Mouse (Mus musculus): ENCODE data around the gene Fhl1. TPM values are rescaled to one million over a fixed set of nuclear protein-coding genes. Genes with fewer than 3 reads are reported as not detected.
A peak's percentile ranks its signal among the peaks of the same experiment; 100 is the strongest.

The Fhl1 gene
- polyA plus RNA-seq (2012; rRNA removed) = 23.4 and 26.1 TPM in 2 replicates

GRCm38 (mm10) chrX:56731306-56732201 is at the start of gene Fhl1:
TSS of gene Fhl1 (plus strand) at chrX:56731787.
- Histone ChIP-seq H3K36me3 (ENCODE audit: control insufficient read depth, insufficient read depth, low read length) (no peaks in the 10 kb centered on the region), H3K27ac (ENCODE audit: insufficient read depth, low read length) (no peak within 1 kb of the TSS), H3K4me1 (ENCODE audit: control insufficient read depth, insufficient read depth, insufficient read length) (no peaks in the 10 kb centered on the region), H3K4me3 (ENCODE audit: extremely low read depth, insufficient read depth, insufficient read length) (peak within 1 kb of the TSS; percentile 30; the same call in 1 of the 2 replicates), H3K27me3 (ENCODE audit: control insufficient read depth, insufficient read depth, low read length) (no peaks in the 10 kb centered on the region)
- TF ChIP-seq CTCF (IDR thresholded peaks at IDR 0.05; ENCODE audit: extremely low read depth, insufficient read depth, insufficient read length, insufficient replicate concordance) = no peak
- TF ChIP-seq POLR2A (IDR thresholded peaks at IDR 0.05; ENCODE audit: low read depth, low read length) = no peak
- DNase-seq (ENCODE audit: low read depth in 1 of 2, low spot score in 2 of 2) = no peak
- WGBS = 25% methylated on average over 48 of the region's 106 CpGs

DNA sequence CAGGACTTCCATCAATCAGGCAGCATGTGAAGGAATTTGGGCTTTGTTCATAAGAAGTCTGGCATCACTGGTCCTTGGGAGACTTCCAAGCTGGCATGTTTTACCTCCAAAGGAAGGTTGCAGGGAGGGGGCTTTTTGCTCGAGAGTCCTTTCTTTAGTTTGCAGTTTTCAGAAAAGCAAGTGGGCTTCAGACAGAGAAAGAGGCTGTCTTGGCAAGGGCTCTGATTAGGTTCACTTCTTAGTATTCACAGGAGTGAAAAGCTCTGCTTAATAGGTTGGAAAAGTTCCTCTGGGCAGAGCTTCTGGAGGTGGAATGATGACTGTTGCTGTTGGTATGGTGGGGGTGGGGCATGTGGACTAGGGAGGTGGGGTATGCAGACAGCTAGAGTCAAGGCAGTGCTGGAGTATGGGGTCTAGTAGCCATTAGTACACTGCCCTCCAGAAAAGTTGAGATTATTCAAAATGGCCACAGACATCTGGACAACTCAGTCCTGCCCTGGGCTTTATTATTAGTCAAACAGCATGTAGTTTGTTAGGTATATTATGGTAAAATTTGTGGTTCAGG is 49.3 kb upstream of the Fhl1 start:
- 83% methylated on average over 1 of the region's 1 CpGs for WGBS

DNA sequence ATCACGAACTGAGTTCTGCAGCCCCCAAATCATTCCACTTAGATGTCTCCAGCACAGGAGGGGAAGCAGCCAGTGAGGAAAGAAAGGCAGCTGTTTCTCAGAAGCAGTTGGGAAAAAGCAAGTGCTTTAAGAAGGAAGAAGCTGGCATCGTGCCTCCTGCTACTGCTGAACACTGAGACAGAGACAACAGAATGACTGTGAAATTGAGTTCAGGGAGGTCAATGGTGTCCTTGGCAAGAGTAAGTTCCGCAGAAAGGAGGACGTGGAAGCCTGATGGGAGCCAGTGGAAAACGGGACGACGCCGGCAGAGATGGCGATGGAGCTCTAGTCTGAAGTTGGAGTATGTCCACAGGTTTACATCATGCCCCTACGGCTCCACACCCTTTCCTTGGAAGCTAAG is 48.1 kb upstream of the Fhl1 start:
- no peaks in the 10 kb centered on the region for H3K4me1 ChIP-seq (ENCODE audit: control insufficient read depth, insufficient read depth, insufficient read length)
- no peak for TF ChIP-seq CTCF (IDR thresholded peaks at IDR 0.05; ENCODE audit: extremely low read depth, insufficient read depth, insufficient read length, insufficient replicate concordance)
- TF ChIP-seq POLR2A (IDR thresholded peaks at IDR 0.05; ENCODE audit: low read depth, low read length) = no peak
- no peak overlapping the region for H3K27ac ChIP-seq (ENCODE audit: insufficient read depth, low read length)
- H3K36me3 ChIP-seq (ENCODE audit: control insufficient read depth, insufficient read depth, low read length) = no peaks in the 10 kb centered on the region
- no peak for DNase-seq (ENCODE audit: low read depth in 1 of 2, low spot score in 2 of 2)
- H3K4me3 ChIP-seq (ENCODE audit: extremely low read depth, insufficient read depth, insufficient read length) = no peak overlapping the region
- no peaks in the 10 kb centered on the region for H3K27me3 ChIP-seq (ENCODE audit: control insufficient read depth, insufficient read depth, low read length)
- WGBS = 85% methylated on average over 10 of the region's 10 CpGs

More for the DNA sequence above, 49.3 kb upstream of the Fhl1 start:
- DNase-seq (ENCODE audit: low read depth in 1 of 2, low spot score in 2 of 2) = no peak
- H3K27ac ChIP-seq (ENCODE audit: insufficient read depth, low read length) = no peak overlapping the region
- no peaks in the 10 kb centered on the region for H3K4me1 ChIP-seq (ENCODE audit: control insufficient read depth, insufficient read depth, insufficient read length)
- no peak for TF ChIP-seq POLR2A (IDR thresholded peaks at IDR 0.05; ENCODE audit: low read depth, low read length)
- TF ChIP-seq CTCF (IDR thresholded peaks at IDR 0.05; ENCODE audit: extremely low read depth, insufficient read depth, insufficient read length, insufficient replicate concordance) = no peak
- H3K27me3 ChIP-seq (ENCODE audit: control insufficient read depth, insufficient read depth, low read length) = no peaks in the 10 kb centered on the region
- no peak overlapping the region for H3K4me3 ChIP-seq (ENCODE audit: extremely low read depth, insufficient read depth, insufficient read length)
- H3K36me3 ChIP-seq (ENCODE audit: control insufficient read depth, insufficient read depth, low read length) = no peaks in the 10 kb centered on the region

GRCm38 (mm10) chrX:56692554-56692953 is 39.0 kb upstream of the Fhl1 start:
- Histone ChIP-seq H3K27me3 (ENCODE audit: control insufficient read depth, insufficient read depth, low read length) (no peaks in the 10 kb centered on the region), H3K36me3 (ENCODE audit: control insufficient read depth, insufficient read depth, low read length) (no peaks in the 10 kb centered on the region), H3K27ac (ENCODE audit: insufficient read depth, low read length) (no peak overlapping the region), H3K4me3 (ENCODE audit: extremely low read depth, insufficient read depth, insufficient read length) (no peak overlapping the region), H3K4me1 (ENCODE audit: control insufficient read depth, insufficient read depth, insufficient read length) (no peaks in the 10 kb centered on the region)
- no peak for DNase-seq (ENCODE audit: low read depth in 1 of 2, low spot score in 2 of 2)
- TF ChIP-seq CTCF (IDR thresholded peaks at IDR 0.05; ENCODE audit: extremely low read depth, insufficient read depth, insufficient read length, insufficient replicate concordance) (no peak), POLR2A (IDR thresholded peaks at IDR 0.05; ENCODE audit: low read depth, low read length) (no peak)
- 83% methylated on average over 6 of the region's 6 CpGs for WGBS

DNA sequence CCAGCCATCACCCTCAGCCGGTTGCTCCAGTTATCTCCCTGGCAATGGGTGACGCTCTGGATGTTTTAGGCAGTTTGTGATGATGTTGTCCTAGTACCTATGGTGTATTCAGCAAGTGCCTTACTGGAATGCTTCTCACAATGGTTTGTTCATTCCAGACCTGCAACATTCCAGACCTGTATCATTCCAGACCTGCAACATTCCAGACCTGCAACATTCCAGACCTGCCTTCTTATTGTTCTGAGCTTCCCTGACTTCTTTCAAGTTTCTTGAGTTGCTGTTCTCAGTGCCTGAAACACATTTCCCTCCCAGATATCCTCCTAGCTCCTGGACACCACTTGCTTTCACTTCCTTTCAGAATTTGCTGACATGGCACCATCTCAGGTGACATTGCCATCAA is 37.0 kb upstream of the Fhl1 start:
- TF ChIP-seq POLR2A (IDR thresholded peaks at IDR 0.05; ENCODE audit: low read depth, low read length) (no peak), CTCF (IDR thresholded peaks at IDR 0.05; ENCODE audit: extremely low read depth, insufficient read depth, insufficient read length, insufficient replicate concordance) (no peak)
- H3K36me3 ChIP-seq (ENCODE audit: control insufficient read depth, insufficient read depth, low read length) = no peaks in the 10 kb centered on the region
- H3K27ac ChIP-seq (ENCODE audit: insufficient read depth, low read length) = no peak overlapping the region
- no peak overlapping the region for H3K4me3 ChIP-seq (ENCODE audit: extremely low read depth, insufficient read depth, insufficient read length)
- DNase-seq (ENCODE audit: low read depth in 1 of 2, low spot score in 2 of 2) = no peak
- 95% methylated on average over 2 of the region's 2 CpGs for WGBS
- no peaks in the 10 kb centered on the region for H3K27me3 ChIP-seq (ENCODE audit: control insufficient read depth, insufficient read depth, low read length)
- no peaks in the 10 kb centered on the region for H3K4me1 ChIP-seq (ENCODE audit: control insufficient read depth, insufficient read depth, insufficient read length)

DNA sequence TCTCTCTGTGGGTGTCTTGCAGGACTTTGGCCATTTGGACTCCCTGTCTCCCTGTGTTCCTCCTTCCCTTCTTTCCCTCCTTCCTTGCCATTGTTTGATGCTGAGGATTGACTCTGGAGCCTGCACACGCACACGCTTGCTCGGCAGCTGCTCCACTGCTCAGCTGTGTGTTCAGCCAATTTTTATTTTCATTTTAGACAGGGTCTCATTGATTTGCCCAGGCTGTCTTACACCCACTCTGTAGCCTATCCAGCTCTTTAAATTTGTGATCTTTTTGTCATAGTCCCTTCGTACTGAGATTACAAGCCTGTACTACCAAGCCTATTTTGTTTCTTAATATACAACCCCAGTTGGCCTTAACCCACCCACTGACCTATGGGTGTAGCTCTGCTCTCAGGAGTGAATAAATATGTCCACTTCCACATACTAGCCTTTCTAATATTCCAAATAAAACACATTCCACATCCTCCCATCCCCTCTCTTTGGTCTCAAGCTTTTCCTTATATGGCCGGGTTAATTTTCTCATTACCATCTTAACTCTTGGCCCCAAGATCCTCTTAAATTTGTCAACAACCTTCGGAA is 34.3 kb upstream of the Fhl1 start:
- TF ChIP-seq CTCF (IDR thresholded peaks at IDR 0.05; ENCODE audit: extremely low read depth, insufficient read depth, insufficient read length, insufficient replicate concordance) = no peak
- no peak for TF ChIP-seq POLR2A (IDR thresholded peaks at IDR 0.05; ENCODE audit: low read depth, low read length)
- Histone ChIP-seq H3K4me1 (ENCODE audit: control insufficient read depth, insufficient read depth, insufficient read length) (no peaks in the 10 kb centered on the region), H3K27me3 (ENCODE audit: control insufficient read depth, insufficient read depth, low read length) (no peaks in the 10 kb centered on the region), H3K4me3 (ENCODE audit: extremely low read depth, insufficient read depth, insufficient read length) (no peak overlapping the region), H3K36me3 (ENCODE audit: control insufficient read depth, insufficient read depth, low read length) (no peaks in the 10 kb centered on the region), H3K27ac (ENCODE audit: insufficient read depth, low read length) (no peak overlapping the region)
- 88% methylated on average over 6 of the region's 6 CpGs for WGBS
- DNase-seq (ENCODE audit: low read depth in 1 of 2, low spot score in 2 of 2) = no peak

Data from spleen, adult 2 months (tissue).